Mouse (Mus musculus): ENCODE measurements around the gene Pax6. TPM values are rescaled to one million over a fixed set of nuclear protein-coding genes. Genes with fewer than 3 reads are reported as not detected.

Gene Pax6
- total and polyA plus RNA-seq, 3 experiments, result 37.9 to 117 (median 71.0) TPM

GRCm38 (mm10) chr2:105660874-105661622, 7.7 kb upstream of the Pax6 start:
- Histone ChIP-seq H3K27me3 (ENCODE audit: insufficient read depth, low read length) (peaks cover 60% of the 10 kb centered on the region), H3K36me3 (replicated peaks) (no peaks in the 10 kb centered on the region), H3K4me3 (ENCODE audit: low read depth, low read length) (no peak overlapping the region), H3K4me1 (ENCODE audit: insufficient read depth, low read depth, low read length) (no peaks in the 10 kb centered on the region), H3K9me3 (replicated peaks) (no peaks in the 10 kb centered on the region)
- DNase-seq (ENCODE audit: low spot score) (no peak), ATAC-seq (ENCODE audit: extremely low read depth, insufficient number of reproducible peaks, low FRiP score, poor library complexity, severe bottlenecking) (no peak)
- TF ChIP-seq TAL1 (conservative IDR thresholded peaks at IDR 0.05; ENCODE audit: low read depth, low read length) (no peak), POLR2AphosphoS5 (IDR thresholded peaks at IDR 0.05; ENCODE audit: insufficient replicate concordance, low read depth, low read length) (no peak), GATA1 (IDR thresholded peaks at IDR 0.05; ENCODE audit: borderline replicate concordance, low read length) (no peak), GATA2 (IDR thresholded peaks at IDR 0.05; ENCODE audit: borderline replicate concordance, low read depth, low read length) (no peak), CTCF (IDR thresholded peaks at IDR 0.05; ENCODE audit: low read depth, low read length) (no peak)

GRCm38 (mm10) chr2:105661623-105662066, 7.1 kb upstream of the Pax6 start:
- Histone ChIP-seq H3K4me3 (ENCODE audit: low read depth, low read length) (no peak overlapping the region), H3K4me1 (ENCODE audit: insufficient read depth, low read depth, low read length) (no peaks in the 10 kb centered on the region), H3K9me3 (replicated peaks) (no peaks in the 10 kb centered on the region), H3K36me3 (replicated peaks) (no peaks in the 10 kb centered on the region), H3K27me3 (ENCODE audit: insufficient read depth, low read length) (peaks cover 61% of the 10 kb centered on the region)
- no peak for DNase-seq (ENCODE audit: low spot score)
- TF ChIP-seq POLR2AphosphoS5 (IDR thresholded peaks at IDR 0.05; ENCODE audit: insufficient replicate concordance, low read depth, low read length) (no peak), GATA2 (IDR thresholded peaks at IDR 0.05; ENCODE audit: borderline replicate concordance, low read depth, low read length) (no peak), TAL1 (conservative IDR thresholded peaks at IDR 0.05; ENCODE audit: low read depth, low read length) (no peak), CTCF (IDR thresholded peaks at IDR 0.05; ENCODE audit: low read depth, low read length) (no peak), GATA1 (IDR thresholded peaks at IDR 0.05; ENCODE audit: borderline replicate concordance, low read length) (no peak)
- ATAC-seq (ENCODE audit: extremely low read depth, insufficient number of reproducible peaks, low FRiP score, poor library complexity, severe bottlenecking), result no peak

- Histone ChIP-seq H3K27me3 (ENCODE audit: insufficient read depth, low read length) (peaks cover 62% of the 10 kb centered on the region), H3K36me3 (replicated peaks) (no peaks in the 10 kb centered on the region), H3K9me3 (replicated peaks) (no peaks in the 10 kb centered on the region), H3K4me3 (ENCODE audit: low read depth, low read length) (no peak overlapping the region), H3K4me1 (ENCODE audit: insufficient read depth, low read depth, low read length) (no peaks in the 10 kb centered on the region)
- ATAC-seq (ENCODE audit: extremely low read depth, insufficient number of reproducible peaks, low FRiP score, poor library complexity, severe bottlenecking) (no peak), DNase-seq (ENCODE audit: low spot score) (no peak)
- TF ChIP-seq GATA1 (IDR thresholded peaks at IDR 0.05; ENCODE audit: borderline replicate concordance, low read length) (no peak), GATA2 (IDR thresholded peaks at IDR 0.05; ENCODE audit: borderline replicate concordance, low read depth, low read length) (no peak), TAL1 (conservative IDR thresholded peaks at IDR 0.05; ENCODE audit: low read depth, low read length) (no peak), CTCF (IDR thresholded peaks at IDR 0.05; ENCODE audit: low read depth, low read length) (no peak), POLR2AphosphoS5 (IDR thresholded peaks at IDR 0.05; ENCODE audit: insufficient replicate concordance, low read depth, low read length) (no peak)
These were observed 6.6 kb upstream of the Pax6 start for GRCm38 (mm10) chr2:105662121-105662520.

GRCm38 (mm10) chr2:105662606-105663005, 6.1 kb upstream of the Pax6 start:
- Histone ChIP-seq H3K9me3 (replicated peaks) (no peaks in the 10 kb centered on the region), H3K4me1 (ENCODE audit: insufficient read depth, low read depth, low read length) (peaks cover 2% of the 10 kb centered on the region; the same call in 1 of the 2 replicates), H3K4me3 (ENCODE audit: low read depth, low read length) (no peak overlapping the region), H3K36me3 (replicated peaks) (no peaks in the 10 kb centered on the region), H3K27me3 (ENCODE audit: insufficient read depth, low read length) (peaks cover 63% of the 10 kb centered on the region)
- no peak for ATAC-seq (ENCODE audit: extremely low read depth, insufficient number of reproducible peaks, low FRiP score, poor library complexity, severe bottlenecking)
- no peak for DNase-seq (ENCODE audit: low spot score)
- TF ChIP-seq GATA1 (IDR thresholded peaks at IDR 0.05; ENCODE audit: borderline replicate concordance, low read length) (no peak), GATA2 (IDR thresholded peaks at IDR 0.05; ENCODE audit: borderline replicate concordance, low read depth, low read length) (no peak), TAL1 (conservative IDR thresholded peaks at IDR 0.05; ENCODE audit: low read depth, low read length) (no peak), POLR2AphosphoS5 (IDR thresholded peaks at IDR 0.05; ENCODE audit: insufficient replicate concordance, low read depth, low read length) (no peak)

- no peak for ATAC-seq (ENCODE audit: extremely low read depth, insufficient number of reproducible peaks, low FRiP score, poor library complexity, severe bottlenecking)
- Histone ChIP-seq H3K9me3 (replicated peaks) (no peaks in the 10 kb centered on the region), H3K4me3 (ENCODE audit: low read depth, low read length) (no peak overlapping the region), H3K36me3 (replicated peaks) (no peaks in the 10 kb centered on the region), H3K27me3 (ENCODE audit: insufficient read depth, low read length) (peaks cover 68% of the 10 kb centered on the region), H3K4me1 (ENCODE audit: insufficient read depth, low read depth, low read length) (peaks cover 7% of the 10 kb centered on the region)
- no peak for TF ChIP-seq GATA2 (IDR thresholded peaks at IDR 0.05; ENCODE audit: borderline replicate concordance, low read depth, low read length)
- no peak for TF ChIP-seq POLR2AphosphoS5 (IDR thresholded peaks at IDR 0.05; ENCODE audit: insufficient replicate concordance, low read depth, low read length)
- no peak for TF ChIP-seq CTCF (IDR thresholded peaks at IDR 0.05; ENCODE audit: low read depth, low read length)
- TF ChIP-seq TAL1 (conservative IDR thresholded peaks at IDR 0.05; ENCODE audit: low read depth, low read length), result no peak
- no peak for TF ChIP-seq GATA1 (IDR thresholded peaks at IDR 0.05; ENCODE audit: borderline replicate concordance, low read length)
- DNase-seq (ENCODE audit: low spot score), result no peak
These were observed 5.6 kb upstream of the Pax6 start for GRCm38 (mm10) chr2:105663101-105663511.

- peaks cover 75% of the 10 kb centered on the region for H3K27me3 ChIP-seq (ENCODE audit: insufficient read depth, low read length)
- DNase-seq (ENCODE audit: low spot score) (no peak), ATAC-seq (ENCODE audit: extremely low read depth, insufficient number of reproducible peaks, low FRiP score, poor library complexity, severe bottlenecking) (no peak)
- H3K9me3 ChIP-seq (replicated peaks), result no peaks in the 10 kb centered on the region
- H3K4me1 ChIP-seq (ENCODE audit: insufficient read depth, low read depth, low read length), result peaks cover 25% of the 10 kb centered on the region
- TF ChIP-seq CTCF (IDR thresholded peaks at IDR 0.05; ENCODE audit: low read depth, low read length) (no peak), GATA2 (IDR thresholded peaks at IDR 0.05; ENCODE audit: borderline replicate concordance, low read depth, low read length) (no peak), GATA1 (IDR thresholded peaks at IDR 0.05; ENCODE audit: borderline replicate concordance, low read length) (no peak), TAL1 (conservative IDR thresholded peaks at IDR 0.05; ENCODE audit: low read depth, low read length) (no peak), POLR2AphosphoS5 (IDR thresholded peaks at IDR 0.05; ENCODE audit: insufficient replicate concordance, low read depth, low read length) (no peak)
- no peaks in the 10 kb centered on the region for H3K36me3 ChIP-seq (replicated peaks)
- H3K4me3 ChIP-seq (ENCODE audit: low read depth, low read length), result no peak overlapping the region
These were observed 3.7 kb upstream of the Pax6 start for GRCm38 (mm10) chr2:105664996-105665395.

All from G1E (cell line).